Mouse (Mus musculus) layer of hippocampus, adult 9-10 months (tissue): ENCODE results near the gene Gbx1.
A peak's percentile ranks its signal among the peaks of the same experiment; 100 is the strongest.
"Not testable (repeated sequence)": the region's sequence is repeated elsewhere in the genome, so short reads cannot be mapped to it uniquely, and the experiment has no call there.

Experiments used
- DNase-seq: peaks from one replicate; pipeline ENCODE4 v3.0.0; 2022; ENCODE audit warnings: low spot score

Gbx1 gene

DNA sequence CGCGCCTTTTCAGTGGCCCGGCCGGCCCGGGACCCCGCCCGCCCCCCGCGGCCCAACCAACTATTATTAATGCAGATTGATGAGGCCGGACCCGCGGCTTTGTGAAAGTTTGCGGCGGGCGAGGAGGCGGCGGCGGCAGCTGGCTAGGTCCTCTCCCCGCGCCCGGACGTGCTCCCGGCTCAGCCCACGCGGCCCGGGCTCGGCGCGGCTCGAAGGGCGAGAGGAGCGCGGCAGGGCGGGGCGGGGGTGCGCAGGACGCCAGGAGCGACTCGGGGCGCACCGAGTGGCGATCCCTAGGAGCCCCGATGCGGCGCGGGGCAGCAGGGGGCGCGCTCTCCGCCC is at the start of gene Gbx1:
Gene Gbx1, minus strand, starts transcription at position 314 of the 342 bp plus-strand sequence.
- no peak for DNase-seq

DNA sequence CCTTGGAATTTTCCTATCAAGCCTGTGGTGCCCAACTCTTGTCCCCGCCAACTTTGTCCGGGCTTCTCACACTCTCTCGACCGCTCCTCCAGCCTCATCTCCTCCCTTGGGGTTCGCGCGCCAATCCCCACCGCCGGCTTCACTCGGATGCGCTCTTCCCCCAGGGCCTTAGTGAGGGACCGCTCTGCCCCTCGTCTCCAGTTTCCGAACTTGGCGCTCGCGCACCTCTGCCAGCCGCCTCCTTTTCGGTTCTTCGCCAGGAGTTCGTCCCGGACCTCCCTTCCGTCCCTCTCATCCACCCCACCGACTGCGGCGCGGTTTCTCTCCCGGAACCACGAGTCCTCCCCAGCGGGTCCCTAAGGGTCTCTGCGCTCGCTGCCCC is 49.8 kb upstream of the Gbx1 start:
- DNase-seq = no peak

- no peak for DNase-seq
Observed at GRCm38 (mm10) chr5:24575948-24576347, 48.9 kb upstream of the Gbx1 start.

DNA sequence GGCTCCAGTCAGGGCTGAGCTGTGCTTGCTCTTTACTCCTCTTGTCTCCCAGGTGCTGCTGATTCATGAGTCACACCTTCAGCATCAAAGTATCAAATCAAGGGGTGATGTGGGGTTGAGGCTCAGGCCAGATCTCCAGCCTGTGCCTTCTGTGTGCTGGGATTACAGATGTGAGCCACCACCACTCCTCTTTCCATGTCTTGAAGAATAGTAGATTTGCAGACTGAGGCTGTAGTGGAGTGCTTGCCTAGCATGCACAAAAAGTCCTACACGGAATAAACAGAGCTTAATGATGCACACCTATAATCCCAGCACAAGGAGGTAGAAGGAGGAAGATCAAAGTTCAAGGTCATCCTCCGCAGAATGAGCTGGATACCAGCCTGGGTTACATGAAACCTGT is 29.7 kb upstream of the Gbx1 start, which contains the start of gene 4931409K22Rik:
Gene 4931409K22Rik, minus strand, starts transcription at position 101 of the 400 bp plus-strand sequence.
- no peak for DNase-seq

GRCm38 (mm10) chr5:24555335-24555734 is 28.3 kb upstream of the Gbx1 start:
- DNase-seq = not testable (repeated sequence)

- no peak for DNase-seq
Observed at GRCm38 (mm10) chr5:24553621-24554244, 26.7 kb upstream of the Gbx1 start.

- no peak for DNase-seq
Observed at GRCm38 (mm10) chr5:24551317-24551688, 24.3 kb upstream of the Gbx1 start.

DNA sequence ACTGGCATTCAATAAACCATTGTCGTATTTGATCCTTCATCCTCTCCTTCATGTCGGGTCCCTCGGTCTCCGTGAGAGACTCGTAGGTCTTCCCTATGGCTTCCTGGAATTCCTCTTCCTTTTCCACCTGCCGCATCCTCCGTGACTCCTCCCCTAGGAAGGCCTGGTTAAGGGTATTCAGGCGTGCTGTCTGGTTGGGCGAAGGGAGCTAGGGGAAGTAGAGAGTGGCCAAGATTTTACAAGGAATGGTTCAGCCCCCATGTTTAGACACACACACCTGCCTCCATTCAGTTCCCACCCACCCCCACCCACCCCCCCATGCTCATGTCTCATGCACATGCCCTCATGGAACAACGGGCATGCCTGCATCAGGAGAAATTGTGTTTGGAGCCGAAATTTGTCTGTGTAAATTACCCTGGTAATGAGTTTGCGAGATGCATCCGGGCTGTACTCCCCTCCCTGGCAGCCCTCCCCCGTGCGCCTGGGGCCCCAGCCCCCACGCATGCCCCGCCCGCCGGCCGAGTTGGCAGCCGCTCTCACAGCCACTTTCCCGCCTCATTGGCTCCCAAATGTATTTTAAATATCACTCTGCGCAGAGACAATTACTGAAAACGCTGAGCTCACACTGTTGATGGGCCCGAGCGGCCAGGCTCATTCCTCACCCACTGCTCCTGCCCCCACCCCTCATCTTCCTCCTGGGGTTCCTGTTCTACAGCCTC is 23.8 kb upstream of the Gbx1 start:
- DNase-seq = no peak

GRCm38 (mm10) chr5:24542643-24543042 is 15.6 kb upstream of the Gbx1 start:
- DNase-seq = no peak

- no peak for DNase-seq
Observed at GRCm38 (mm10) chr5:24541144-24541569, 14.2 kb upstream of the Gbx1 start.

- peak; percentile 29 for DNase-seq
Observed at GRCm38 (mm10) chr5:24540387-24541143, 13.6 kb upstream of the Gbx1 start, which contains the start of gene Asb10. Asb10 (minus strand) TSS chr5:24540978.

DNA sequence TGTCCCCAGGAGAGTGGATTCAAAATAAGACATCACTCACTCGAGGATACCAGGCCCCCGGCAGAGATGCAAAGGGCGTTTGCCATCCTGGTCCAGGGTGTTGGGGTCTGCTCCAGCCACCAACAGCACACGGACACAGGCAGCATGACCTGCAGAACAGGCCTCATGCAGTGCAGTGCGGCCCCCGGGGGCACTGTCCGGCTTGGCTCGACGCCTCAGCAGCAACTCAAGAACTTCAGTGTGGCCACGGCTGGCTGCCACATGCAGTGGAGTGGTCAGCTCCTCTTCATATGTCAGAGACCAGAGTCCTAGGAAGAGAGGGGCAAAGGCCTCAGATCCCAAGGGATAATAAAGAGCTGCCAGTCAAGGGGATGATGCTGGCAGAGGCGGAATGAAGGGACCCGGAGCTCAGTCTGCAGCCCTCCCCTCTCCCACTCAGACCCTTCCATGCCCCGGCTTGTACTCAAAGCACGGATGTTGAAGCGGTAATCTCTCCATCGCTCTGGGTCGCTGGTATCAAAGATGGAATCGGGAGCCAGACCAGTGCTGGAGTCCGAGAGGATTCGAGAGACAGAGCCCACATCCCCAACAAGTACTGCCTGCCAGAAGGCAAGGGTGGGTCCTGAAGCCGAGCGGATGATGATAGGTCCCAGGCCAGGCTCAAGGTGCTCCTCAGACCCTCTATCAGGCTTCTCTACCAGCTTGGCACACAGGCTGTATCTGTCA is 12.7 kb upstream of the Gbx1 start:
- DNase-seq = no peak

DNA sequence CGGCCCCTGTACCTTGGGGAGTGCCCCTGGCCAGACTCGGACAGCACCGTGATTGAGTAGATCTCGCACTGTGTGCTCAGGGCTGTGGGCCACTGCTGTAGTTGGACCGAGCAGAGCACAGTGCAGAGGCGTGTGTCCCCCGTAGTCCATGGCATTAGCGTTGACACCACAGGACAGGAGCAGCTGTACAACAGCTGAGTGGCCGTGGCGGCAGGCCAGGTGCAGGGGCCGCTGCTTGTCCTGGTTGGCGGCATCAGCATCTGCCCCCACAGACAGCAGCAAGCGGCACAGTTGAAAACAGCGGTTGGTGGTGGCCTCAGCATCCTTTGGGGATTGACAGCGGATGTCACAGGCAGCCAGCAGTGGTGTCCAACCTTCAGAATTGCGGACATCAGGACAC is 10.6 kb upstream of the Gbx1 start:
- no peak for DNase-seq

- no peak for DNase-seq
Observed at GRCm38 (mm10) chr5:24536511-24536910, 9.5 kb upstream of the Gbx1 start.

GRCm38 (mm10) chr5:24535731-24536130 is 8.7 kb upstream of the Gbx1 start:
- DNase-seq = no peak

DNA sequence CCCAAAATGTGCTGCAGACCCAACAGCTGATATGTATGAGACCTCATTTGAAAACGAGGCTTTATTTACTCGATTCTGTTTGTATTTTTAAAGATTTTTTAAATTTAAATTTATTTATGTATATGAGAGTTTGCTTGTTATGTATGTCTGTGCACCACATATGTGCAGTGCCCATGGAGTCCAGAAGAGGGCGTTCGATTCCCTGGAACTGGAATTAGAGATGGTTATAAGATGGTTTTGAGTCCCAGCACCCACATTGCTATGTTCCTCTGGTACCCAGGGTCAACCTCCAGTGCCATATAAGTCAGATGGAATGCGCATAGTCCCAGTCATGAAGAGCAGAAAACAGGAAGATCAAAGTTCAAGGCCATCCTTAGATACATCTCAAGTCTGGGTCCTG is 7.3 kb upstream of the Gbx1 start:
- DNase-seq = no peak

DNA sequence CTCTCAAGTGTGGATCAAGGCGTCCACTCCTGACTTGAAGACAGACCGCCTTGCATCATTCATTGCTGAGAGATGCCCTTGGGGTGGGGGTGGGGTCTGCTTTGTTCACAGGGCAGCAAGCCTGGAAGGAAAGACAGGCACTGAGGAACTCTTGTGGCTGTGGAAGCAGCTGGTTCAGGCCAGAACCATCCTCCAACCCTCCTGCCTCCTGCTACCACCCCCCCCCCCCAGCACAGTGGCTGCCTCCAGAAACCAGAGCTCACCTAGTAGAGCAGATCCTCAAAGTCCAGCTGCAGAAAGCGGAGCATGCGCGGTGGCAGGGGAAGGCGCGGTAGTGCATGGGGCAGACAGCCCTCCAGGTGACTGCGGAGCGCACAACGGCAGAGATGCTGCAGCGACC is 6.4 kb upstream of the Gbx1 start:
- no peak for DNase-seq

- DNase-seq = peak; percentile 95
Observed at GRCm38 (mm10) chr5:24530042-24530689, 3.2 kb upstream of the Gbx1 start.

GRCm38 (mm10) chr5:24527780-24528179 is 778 bp upstream of the Gbx1 start:
- no peak for DNase-seq

- DNase-seq = no peak
Observed at GRCm38 (mm10) chr5:24526190-24526888, 663 bp downstream of the Gbx1 start.
